Mouse (Mus musculus) heart, postnatal 14 days (tissue): ENCODE data around the gene Tap1. TPM values are rescaled to one million over a fixed set of nuclear protein-coding genes. Genes with fewer than 3 reads are reported as not detected.
"Not testable (repeated sequence)": the region's sequence is repeated elsewhere in the genome, so short reads cannot be mapped to it uniquely, and the experiment has no call there.

ENCODE experiments used
- DNase-seq, 2 experiments: peaks; one replicate each; pipeline ENCODE4 v3.0.0; 2021 to 2022
- intact Hi-C: fragments of 180-260 bp; cut with DNase I; formaldehyde crosslinking; loops from one replicate; pipeline ENCODE4 v1.15.1; 2025
- total RNA-seq, 2 experiments: library from RNA; stranded (reverse); gene quantifications; 2 replicates each; pipeline ENCODE4 v1.2.3; 2021

The Tap1 gene
- total RNA-seq, 2 experiments from 2014 or later, result 5.4 to 5.5 TPM

DNA sequence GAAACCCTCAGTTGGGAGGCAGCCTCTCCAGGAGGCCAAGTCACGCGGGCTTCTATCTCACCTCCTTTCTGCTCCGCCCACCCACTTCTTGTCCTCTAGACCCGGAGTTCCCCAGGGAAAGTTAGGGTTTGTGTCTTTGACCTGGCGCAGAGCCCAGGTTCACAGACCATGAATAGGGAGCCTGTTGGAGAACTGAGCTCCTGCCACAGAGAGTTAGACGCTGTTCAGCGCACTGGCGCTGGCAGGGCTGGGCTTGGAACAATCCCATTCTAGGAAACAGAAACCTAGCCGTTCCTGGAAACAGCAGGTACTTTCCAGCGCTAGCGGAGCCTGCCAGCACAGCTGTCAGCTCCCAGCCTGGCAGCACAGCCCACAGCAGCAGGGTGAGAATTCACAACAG, 31.3 kb downstream of the Tap1 start:
- intact Hi-C loops, result no loop called here
- peak; percentile 72 to 73 for DNase-seq

GRCm38 (mm10) chr17:34219096-34219495, 31.7 kb downstream of the Tap1 start:
- intact Hi-C loops, result not testable (repeated sequence)
- DNase-seq, result peak; percentile 55 to 77

GRCm38 (mm10) chr17:34219801-34220200, 32.4 kb downstream of the Tap1 start:
- intact Hi-C loops, result not testable (repeated sequence)
- DNase-seq, result peak in 1 of 2 experiments; percentile 1

DNA sequence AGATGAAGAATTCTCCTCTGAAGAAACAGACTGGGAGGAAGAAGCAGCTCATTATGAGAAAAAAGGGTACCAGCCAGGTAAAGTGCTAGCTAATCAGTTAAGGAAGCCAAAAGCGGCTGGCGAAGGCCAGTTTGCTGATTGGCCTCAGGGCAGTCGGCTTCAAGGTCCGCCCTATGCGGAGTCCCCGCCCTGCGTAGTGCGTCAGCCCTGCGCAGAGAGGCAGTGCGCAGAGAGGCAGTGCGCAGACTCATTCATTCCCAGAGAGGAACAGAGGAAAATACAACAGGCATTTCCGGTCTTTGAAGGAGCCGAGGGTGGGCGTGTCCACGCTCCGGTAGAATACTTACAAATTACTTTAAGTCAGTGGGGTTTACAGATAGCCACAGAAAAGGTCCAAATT, 33.0 kb downstream of the Tap1 start:
- DNase-seq, intact Hi-C loops: not testable (repeated sequence)

DNA sequence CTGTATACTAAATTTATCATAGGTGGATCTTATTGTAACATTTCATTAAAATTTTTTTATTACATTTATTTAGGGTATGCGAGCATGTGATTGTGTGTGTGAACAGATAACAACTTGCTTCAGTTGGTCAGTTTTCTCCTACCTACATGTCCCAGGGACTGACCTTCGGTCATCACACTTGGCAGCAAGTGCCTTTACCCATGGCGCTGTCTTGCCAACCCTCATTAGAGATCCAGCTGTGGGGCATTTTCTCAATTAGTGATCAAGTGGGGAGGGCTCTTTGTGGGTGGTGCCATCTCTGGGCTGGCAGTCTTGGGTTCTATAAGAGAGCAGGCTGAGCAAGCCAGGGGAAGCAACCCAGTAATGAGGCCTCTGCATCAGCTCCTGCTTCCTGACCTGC, 37.5 kb downstream of the Tap1 start:
- no peak for DNase-seq
- intact Hi-C loops, result no loop called here

- intact Hi-C loops, result no loop called here
- DNase-seq, result no peak
Observed at GRCm38 (mm10) chr17:34225426-34225825, 38.1 kb downstream of the Tap1 start.

DNA sequence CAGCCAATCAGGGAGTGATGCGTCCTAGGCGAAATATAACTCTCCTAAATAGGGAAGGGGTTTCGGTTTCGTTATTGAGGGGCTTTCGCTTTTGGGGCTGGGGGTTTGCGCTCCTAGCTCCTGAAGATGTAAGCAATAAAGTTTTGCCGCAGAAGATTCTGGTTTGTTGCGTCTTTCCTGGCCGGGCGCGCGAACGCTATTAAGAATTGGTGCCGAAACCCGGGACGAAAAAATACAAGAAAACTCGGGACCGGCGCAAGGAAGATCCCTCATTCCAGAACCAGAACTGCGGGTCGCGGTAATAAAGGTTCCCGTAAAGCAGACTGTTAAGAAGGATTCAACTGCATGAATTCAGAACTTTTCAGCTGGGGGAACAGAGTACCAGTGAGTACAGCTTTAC, 38.6 kb downstream of the Tap1 start:
- intact Hi-C loops, DNase-seq: not testable (repeated sequence)

DNA sequence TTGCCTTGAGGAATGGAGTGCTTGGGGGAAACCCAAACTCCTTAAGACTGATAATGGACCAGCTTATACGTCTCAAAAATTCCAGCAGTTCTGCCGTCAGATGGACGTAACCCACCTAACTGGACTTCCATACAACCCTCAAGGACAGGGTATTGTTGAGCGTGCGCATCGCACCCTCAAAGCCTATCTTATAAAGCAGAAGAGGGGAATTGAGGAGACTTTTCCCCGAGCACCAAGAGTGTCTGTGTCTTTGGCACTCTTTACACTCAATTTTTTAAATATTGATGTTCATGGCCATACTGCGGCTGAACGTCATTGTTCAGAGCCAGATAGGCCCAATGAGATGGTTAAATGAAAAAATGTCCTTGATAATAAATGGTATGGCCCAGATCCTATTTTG, 43.6 kb downstream of the Tap1 start:
- not testable (repeated sequence) for DNase-seq
- intact Hi-C loops, result loop anchor here (10.0 kb wide), 1 partner anchor 126 kb away; no protein-coding TSS in a partner anchor

- not testable (repeated sequence) for DNase-seq
- intact Hi-C loops, result loop anchor here (10.0 kb wide), 1 partner anchor 127 kb away; no protein-coding TSS in a partner anchor
Observed at GRCm38 (mm10) chr17:34232021-34232420, 44.7 kb downstream of the Tap1 start.

GRCm38 (mm10) chr17:34234926-34235325, 47.6 kb downstream of the Tap1 start:
- DNase-seq, result peak; percentile 83 to 88
- intact Hi-C loops, result loop anchor here (1.0 to 10.0 kb wide), 3 partner anchors 33 to 130 kb away; partner anchors contain the start of gene Tap2

- DNase-seq, result no peak
- intact Hi-C loops, result loop anchor here (5.0 to 10.0 kb wide), 2 partner anchors 34 to 132 kb away; partner anchors contain the start of gene Tap2
Observed at GRCm38 (mm10) chr17:34236691-34237090, 49.3 kb downstream of the Tap1 start.

- intact Hi-C loops, result loop anchor here (5.0 to 10.0 kb wide), 2 partner anchors 35 to 133 kb away; partner anchors contain the start of gene Tap2
Observed at GRCm38 (mm10) chr17:34237741-34238140, 50.4 kb downstream of the Tap1 start.

GRCm38 (mm10) chr17:34238706-34239105, 51.4 kb downstream of the Tap1 start, which contains the start of gene H2-Ob:
H2-Ob (plus strand) TSS chr17:34238903.
- intact Hi-C loops, result loop anchor here (5.0 to 10.0 kb wide), 2 partner anchors 36 to 134 kb away; partner anchors contain the start of gene Tap2
- DNase-seq, result peak in 1 of 2 experiments; percentile 58

More at GRCm38 (mm10) chr17:34237741-34238140, 50.4 kb downstream of the Tap1 start:
- no peak for DNase-seq

- DNase-seq, result no peak
- intact Hi-C loops, result loop anchor here (5.0 to 10.0 kb wide), 2 partner anchors 37 to 135 kb away; partner anchors contain the start of gene Tap2
Observed at GRCm38 (mm10) chr17:34239601-34240041, 52.3 kb downstream of the Tap1 start.

DNA sequence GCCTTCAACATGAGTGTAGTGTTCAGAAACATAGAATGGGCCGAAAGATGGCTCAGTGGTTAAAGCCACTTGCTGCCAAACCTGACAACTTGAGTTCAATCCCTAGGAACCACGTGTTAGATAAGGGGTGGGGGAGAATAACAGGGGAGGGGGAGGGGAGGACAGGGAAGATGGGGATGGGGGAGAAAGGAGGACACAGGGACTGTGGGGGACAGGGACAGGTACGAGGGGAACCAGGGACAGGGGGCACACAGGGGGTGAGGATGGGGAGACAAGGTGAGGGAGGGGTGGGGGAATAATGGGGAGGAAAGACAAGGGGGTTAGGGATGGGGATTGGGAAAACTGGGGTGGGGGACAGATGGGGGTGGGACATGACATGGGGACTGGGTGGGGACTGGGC, 53.0 kb downstream of the Tap1 start:
- no peak for DNase-seq
- intact Hi-C loops, result no loop called here

DNA sequence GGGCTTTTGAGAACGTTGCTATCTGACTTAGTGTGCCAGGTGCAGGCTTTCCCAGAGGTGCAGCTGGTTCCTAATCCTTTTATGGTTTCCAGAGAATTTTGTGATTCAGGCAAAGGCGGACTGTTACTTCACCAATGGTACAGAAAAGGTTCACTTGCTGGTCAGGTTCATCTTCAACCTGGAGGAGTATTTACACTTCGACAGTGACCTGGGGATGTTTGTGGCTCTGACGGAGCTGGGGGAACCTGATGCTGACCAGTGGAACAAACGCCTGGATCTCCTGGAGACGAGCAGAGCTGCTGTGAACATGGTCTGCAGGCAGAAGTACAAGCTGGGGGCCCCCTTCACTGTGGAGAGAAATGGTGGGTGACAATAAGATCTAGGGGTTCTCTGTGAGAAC, 53.6 kb downstream of the Tap1 start:
- intact Hi-C loops, result no loop called here
- no peak for DNase-seq

- intact Hi-C loops, result no loop called here
- DNase-seq, result no peak
Observed at GRCm38 (mm10) chr17:34244656-34245055, 57.3 kb downstream of the Tap1 start.

Other genes with a start within 250 kb of the Tap1 start
- 10 to 100 TPM; 62.7 to 73.7 TPM for gene Pfdn6, start 247.2 kb upstream of the Tap1 start, total RNA-seq
- gene Wdr46, start 246.9 kb upstream of the Tap1 start, total RNA-seq, result 10 to 100 TPM; 10.4 to 11.5 TPM
- 1 to 10 TPM; 2.2 to 2.9 TPM for gene B3galt4, start 236.1 kb upstream of the Tap1 start, total RNA-seq
- gene Vps52, start 231.7 kb upstream of the Tap1 start, total RNA-seq, result 10 to 100 TPM; 35.0 to 37.8 TPM
- gene Rps18, start 231.6 kb upstream of the Tap1 start, total RNA-seq, result 100 to 1,000 TPM; 417 to 479 TPM
- 10 to 100 TPM; 56.5 to 61.2 TPM for gene H2-K1, start 187.2 kb upstream of the Tap1 start, total RNA-seq
- gene Ring1, start 162.9 kb upstream of the Tap1 start, total RNA-seq, result 10 to 100 TPM; 12.2 to 14.6 TPM
- gene H2-Ke6, start 159.5 kb upstream of the Tap1 start, total RNA-seq, result 10 to 100 TPM; 80.6 to 88.2 TPM
- 10 to 100 TPM; 63.2 to 63.3 TPM for gene Slc39a7, start 155.9 kb upstream of the Tap1 start, total RNA-seq
- 10 to 100 TPM; 41.9 to 44.7 TPM for gene Rxrb, start 155.7 kb upstream of the Tap1 start, total RNA-seq
- 1 to 10 TPM; 1.5 to 2.7 TPM for gene Col11a2, start 148.1 kb upstream of the Tap1 start, total RNA-seq
- gene H2-Oa, start 95.2 kb upstream of the Tap1 start, total RNA-seq, result under 1 TPM; 0.33 to 0.54 TPM
- gene H2-DMa, start 68.0 kb upstream of the Tap1 start, total RNA-seq, result 1 to 10 TPM; 3.5 to 4.0 TPM
- gene Brd2, start 64.9 kb upstream of the Tap1 start, total RNA-seq, result 10 to 100 TPM; 93.2 to 99.4 TPM
- 1 to 10 TPM in 1 of 2 experiments, under 1 TPM in 1; 0.96 to 1.6 TPM for gene H2-DMb2, start 44.2 kb upstream of the Tap1 start, total RNA-seq
- 1 to 10 TPM; 1.4 to 1.8 TPM for gene H2-DMb1, start 34.5 kb upstream of the Tap1 start, total RNA-seq
- gene Psmb9, start 211 bp downstream of the Tap1 start, total RNA-seq, result 1 to 10 TPM; 6.5 to 7.2 TPM
- 10 to 100 TPM in 1 of 2 experiments, 1 to 10 TPM in 1; 8.9 to 13.0 TPM for gene Psmb8, start 10.2 kb downstream of the Tap1 start, total RNA-seq
- gene Tap2, start 16.0 kb downstream of the Tap1 start, total RNA-seq, result 10 to 100 TPM; 18.9 to 20.7 TPM
- under 1 TPM; 0.88 TPM for gene H2-Ob, start 51.4 kb downstream of the Tap1 start, total RNA-seq
- gene H2-Ab1, start 70.1 kb downstream of the Tap1 start, total RNA-seq, result 10 to 100 TPM in 1 of 2 experiments, 1 to 10 TPM in 1; 6.6 to 12.7 TPM
- 10 to 100 TPM in 1 of 2 experiments, 1 to 10 TPM in 1; 7.0 to 13.1 TPM for gene H2-Aa, start 100.3 kb downstream of the Tap1 start, total RNA-seq
- 10 to 100 TPM in 1 of 2 experiments, 1 to 10 TPM in 1; 5.8 to 11.8 TPM for gene H2-Eb1, start 118.3 kb downstream of the Tap1 start, total RNA-seq
- gene H2-Eb2, start 138.1 kb downstream of the Tap1 start, total RNA-seq, result under 1 TPM in 1 of 2 experiments, not detected in 1; 0.10 TPM
- gene Btnl2, start 167.3 kb downstream of the Tap1 start, total RNA-seq, result under 1 TPM; 0.27 to 0.33 TPM
- gene Btnl1, start 189.6 kb downstream of the Tap1 start, total RNA-seq, result not detected
- gene BC051142, start 211.3 kb downstream of the Tap1 start, total RNA-seq, result under 1 TPM in 1 of 2 experiments, not detected in 1; 0.24 TPM